Mouse (Mus musculus): ENCODE measurements around the gene Olfr639. TPM values are rescaled to one million over a fixed set of nuclear protein-coding genes. Genes with fewer than 3 reads are reported as not detected.
"Not testable (repeated sequence)": the region's sequence is repeated elsewhere in the genome, so short reads cannot be mapped to it uniquely, and the experiment has no call there.

The Olfr639 gene
- polyA plus RNA-seq, 1 experiment from 2014 or later, result 0.02 TPM

GRCm38 (mm10) chr7:103970852-103971251, 46.3 kb downstream of the Olfr639 start, which contains the start of gene Olfr635:
TSS of gene Olfr635 (plus strand) at chr7:103971152.
- 76% methylated on average over 1 of the region's 1 CpGs for WGBS
- Histone ChIP-seq H3K4me1 (no peaks in the 10 kb centered on the region), H3K36me3 (replicated peaks) (no peaks in the 10 kb centered on the region), H3K9me3 (no peaks in the 10 kb centered on the region), H3K27ac (replicated peaks) (no peak within 1 kb of the TSS), H3K27me3 (replicated peaks; ENCODE audit: low read depth, poor library complexity, severe bottlenecking) (no peaks in the 10 kb centered on the region), H3K4me3 (no peak within 1 kb of the TSS)
- DNase-seq (ENCODE audit: low spot score), result no peak

DNA sequence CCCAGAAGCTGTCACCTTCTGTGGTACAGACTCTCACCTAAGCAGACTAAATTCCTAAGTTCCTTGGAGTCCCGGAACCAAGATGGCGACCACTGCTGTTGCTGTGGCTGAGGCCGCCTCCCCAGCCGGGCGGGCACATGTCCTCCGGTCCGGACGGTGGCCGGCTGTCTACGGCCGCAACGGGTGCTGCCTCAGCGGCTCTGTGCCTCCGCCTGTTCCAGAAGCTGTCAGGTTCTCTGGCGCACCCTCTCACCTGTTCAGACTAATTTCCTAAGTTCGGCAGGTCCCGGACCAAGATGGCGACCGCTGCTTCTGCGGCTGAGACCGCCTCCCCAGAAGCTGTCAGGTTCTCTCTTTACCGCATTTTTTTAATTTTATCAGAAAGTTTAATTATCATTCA, 50.2 kb downstream of the Olfr639 start:
- DNase-seq (ENCODE audit: low spot score); H3K27me3 ChIP-seq (replicated peaks; ENCODE audit: low read depth, poor library complexity, severe bottlenecking); H3K9me3 ChIP-seq; H3K4me3 ChIP-seq; H3K4me1 ChIP-seq; H3K27ac ChIP-seq (replicated peaks); H3K36me3 ChIP-seq (replicated peaks): not testable (repeated sequence)
- 95% methylated on average over 22 of the region's 22 CpGs for WGBS

Other genes starting within 250 kb of the Olfr639 start
- not detected in 2 replicates for gene Olfr69, start 245.7 kb downstream of the Olfr639 start, polyA plus RNA-seq (2016; fragmentation: Nextera tagmentation; extraction: Ambion mirVana)
- not detected in 2 replicates for gene Olfr68, start 237.6 kb downstream of the Olfr639 start, polyA plus RNA-seq (2016; fragmentation: Nextera tagmentation; extraction: Ambion mirVana)
- gene Olfr67, start 225.5 kb downstream of the Olfr639 start, polyA plus RNA-seq (2016; fragmentation: Nextera tagmentation; extraction: Ambion mirVana), result not detected in 2 replicates
- 142 and 287 TPM in 2 replicates for gene Hbb-bt, start 203.3 kb downstream of the Olfr639 start, polyA plus RNA-seq (2016; fragmentation: Nextera tagmentation; extraction: Ambion mirVana)
- 53.2 and 94.1 TPM in 2 replicates for gene Hbb-bs, start 189.2 kb downstream of the Olfr639 start, polyA plus RNA-seq (2016; fragmentation: Nextera tagmentation; extraction: Ambion mirVana)
- gene Hbb-bh2, start 176.8 kb downstream of the Olfr639 start, polyA plus RNA-seq (2016; fragmentation: Nextera tagmentation; extraction: Ambion mirVana), result 0.29 TPM in 1 of 2 replicates, not detected in the other
- gene Hbb-bh1, start 174.1 kb downstream of the Olfr639 start, polyA plus RNA-seq (2016; fragmentation: Nextera tagmentation; extraction: Ambion mirVana), result 2,995 and 3,161 TPM in 2 replicates
- gene Hbb-y, start 164.1 kb downstream of the Olfr639 start, polyA plus RNA-seq (2016; fragmentation: Nextera tagmentation; extraction: Ambion mirVana), result 6,247 and 7,270 TPM in 2 replicates
- not detected in 2 replicates for gene Olfr66, start 131.1 kb downstream of the Olfr639 start, polyA plus RNA-seq (2016; fragmentation: Nextera tagmentation; extraction: Ambion mirVana)
- not detected in 2 replicates for gene Olfr64, start 122.8 kb downstream of the Olfr639 start, polyA plus RNA-seq (2016; fragmentation: Nextera tagmentation; extraction: Ambion mirVana)
- gene Olfr65, start 113.8 kb downstream of the Olfr639 start, polyA plus RNA-seq (2016; fragmentation: Nextera tagmentation; extraction: Ambion mirVana), result not detected in 2 replicates
- not detected in 2 replicates for gene Olfr631, start 88.5 kb downstream of the Olfr639 start, polyA plus RNA-seq (2016; fragmentation: Nextera tagmentation; extraction: Ambion mirVana)
- gene Olfr632, start 83.0 kb downstream of the Olfr639 start, polyA plus RNA-seq (2016; fragmentation: Nextera tagmentation; extraction: Ambion mirVana), result not detected in 2 replicates
- gene Olfr633, start 72.9 kb downstream of the Olfr639 start, polyA plus RNA-seq (2016; fragmentation: Nextera tagmentation; extraction: Ambion mirVana), result 0.05 TPM in 1 of 2 replicates, not detected in the other
- 0.02 TPM in 1 of 2 replicates, not detected in the other for gene Olfr635, start 46.2 kb downstream of the Olfr639 start, polyA plus RNA-seq (2016; fragmentation: Nextera tagmentation; extraction: Ambion mirVana)
- not detected in 2 replicates for gene Olfr638, start 18.6 kb downstream of the Olfr639 start, polyA plus RNA-seq (2016; fragmentation: Nextera tagmentation; extraction: Ambion mirVana)
- not detected in 2 replicates for gene Olfr640, start 8.3 kb upstream of the Olfr639 start, polyA plus RNA-seq (2016; fragmentation: Nextera tagmentation; extraction: Ambion mirVana)
- gene Olfr641, start 18.1 kb upstream of the Olfr639 start, polyA plus RNA-seq (2016; fragmentation: Nextera tagmentation; extraction: Ambion mirVana), result not detected in 2 replicates
- gene Olfr642, start 35.4 kb upstream of the Olfr639 start, polyA plus RNA-seq (2016; fragmentation: Nextera tagmentation; extraction: Ambion mirVana), result not detected in 2 replicates
- not detected in 2 replicates for gene 4930516K23Rik, start 44.1 kb upstream of the Olfr639 start, polyA plus RNA-seq (2016; fragmentation: Nextera tagmentation; extraction: Ambion mirVana)
- not detected in 2 replicates for gene Olfr644, start 54.6 kb upstream of the Olfr639 start, polyA plus RNA-seq (2016; fragmentation: Nextera tagmentation; extraction: Ambion mirVana)
- not detected in 2 replicates for gene Olfr645, start 68.2 kb upstream of the Olfr639 start, polyA plus RNA-seq (2016; fragmentation: Nextera tagmentation; extraction: Ambion mirVana)
- gene Olfr646, start 87.6 kb upstream of the Olfr639 start, polyA plus RNA-seq (2016; fragmentation: Nextera tagmentation; extraction: Ambion mirVana), result not detected in 2 replicates
- not detected in 2 replicates for gene Ubqln5, start 112.5 kb upstream of the Olfr639 start, polyA plus RNA-seq (2016; fragmentation: Nextera tagmentation; extraction: Ambion mirVana)
- gene Olfr643, start 120.1 kb upstream of the Olfr639 start, polyA plus RNA-seq (2016; fragmentation: Nextera tagmentation; extraction: Ambion mirVana), result not detected in 2 replicates
- gene Ubqln3, start 126.0 kb upstream of the Olfr639 start, polyA plus RNA-seq (2016; fragmentation: Nextera tagmentation; extraction: Ambion mirVana), result not detected in 2 replicates
- not detected in 2 replicates for gene Ubqlnl, start 133.3 kb upstream of the Olfr639 start, polyA plus RNA-seq (2016; fragmentation: Nextera tagmentation; extraction: Ambion mirVana)
- gene Olfm5, start 147.5 kb upstream of the Olfr639 start, polyA plus RNA-seq (2016; fragmentation: Nextera tagmentation; extraction: Ambion mirVana), result not detected in 2 replicates
- 0.30 and 0.36 TPM in 2 replicates for gene Olfr648, start 166.1 kb upstream of the Olfr639 start, polyA plus RNA-seq (2016; fragmentation: Nextera tagmentation; extraction: Ambion mirVana)
- not detected in 2 replicates for gene Olfr649, start 178.7 kb upstream of the Olfr639 start, polyA plus RNA-seq (2016; fragmentation: Nextera tagmentation; extraction: Ambion mirVana)
- 6.1 and 7.6 TPM in 2 replicates for gene Trim6, start 201.5 kb upstream of the Olfr639 start, polyA plus RNA-seq (2016; fragmentation: Nextera tagmentation; extraction: Ambion mirVana)
- gene Trim34a, start 227.2 kb upstream of the Olfr639 start, polyA plus RNA-seq (2016; fragmentation: Nextera tagmentation; extraction: Ambion mirVana), result 0.54 and 0.69 TPM in 2 replicates